ENCODE assay signal across 7 mouse cellular contexts in genomic region chr2:73491442-73492241, GRCm38 (mm10). TPM values are rescaled to one million over a fixed set of nuclear protein-coding genes. Genes with fewer than 3 reads are reported as not detected.
A peak's percentile ranks its signal among the peaks of the same experiment; 100 is the strongest.
DNase-seq lines count a peak whose midpoint lies in the region; ATAC-seq and TF ChIP-seq lines count a peak whose summit lies in the region.

No protein-coding gene starts in this region.

- no peaks in the 10 kb centered on the region for H3K36me3 ChIP-seq in testis, adult 2 months (ENCODE audit: control insufficient read depth, insufficient read depth, low read length)

- TF ChIP-seq CTCF in testis, adult 2 months (IDR thresholded peaks at IDR 0.05; ENCODE audit: control insufficient read depth, insufficient read depth, insufficient replicate concordance, low read depth, low read length) = peak; percentile 39; the same call in 1 of the 2 replicates

- H3K27ac ChIP-seq in testis, adult 2 months (ENCODE audit: control insufficient read depth, insufficient read depth, low read depth, low read length) = no peak overlapping the region

- peak; percentile 75 for ATAC-seq in granulocyte monocyte progenitor cell, adult 5-6 weeks (replicated peaks; ENCODE audit: poor library complexity, severe bottlenecking)
- peak; percentile 74 for ATAC-seq in megakaryocyte-erythroid progenitor cell, adult 5-6 weeks (replicated peaks; ENCODE audit: low FRiP score, low TSS enrichment, poor library complexity, severe bottlenecking)

- no peak for TF ChIP-seq POLR2A in testis, adult 2 months (IDR thresholded peaks at IDR 0.05; ENCODE audit: control insufficient read depth, low read depth, low read length)

- H3K27me3 ChIP-seq in testis, adult 2 months (ENCODE audit: control insufficient read depth, insufficient read depth, low read length) = no peaks in the 10 kb centered on the region

- DNase-seq in testis, postnatal 14 days (ENCODE audit: low spot score) = no peak
- DNase-seq in adrenal gland, postnatal 25 days = peak; percentile 72
- DNase-seq in layer of hippocampus, postnatal 10 days (ENCODE audit: low spot score in 2 of 2) = peak; percentile 56 to 64
- DNase-seq in frontal cortex, postnatal 10 days (ENCODE audit: low spot score in 2 of 2) = no peak

- H3K4me3 ChIP-seq in testis, adult 2 months (ENCODE audit: control insufficient read depth, low read depth, low read length) = no peak overlapping the region

- H3K4me1 ChIP-seq in testis, adult 2 months (ENCODE audit: control insufficient read depth, insufficient read depth, low read length) = no peaks in the 10 kb centered on the region

RNA-seq across cellular contexts. Expression of gene Wipf1, which starts 37.9 kb away (rescaled TPM):
- 0.40 and 0.51 TPM in 2 replicates for polyA plus RNA-seq in testis, adult 2 months (2012; rRNA removed)
- 14.9 and 17.0 TPM in 2 replicates for total RNA-seq in adrenal gland, postnatal 25 days (2021)
- total RNA-seq in granulocyte monocyte progenitor cell, adult 5-6 weeks (2014; fragmentation: Nextera tagmentation) = 34.1 and 36.1 TPM in 2 replicates
- total RNA-seq in granulocyte monocyte progenitor cell, adult 5-6 weeks (2017) = 12.2 and 17.3 TPM in 2 replicates
- 10 to 100 TPM in 1 of 2 experiments, 1 to 10 TPM in 1; 9.7 to 10.8 TPM for total RNA-seq in layer of hippocampus, postnatal 10 days (2021)
- 7.7 and 14.0 TPM in 2 replicates for total RNA-seq in megakaryocyte-erythroid progenitor cell, adult 5-6 weeks (2014; fragmentation: Nextera tagmentation)
- 3.9 and 9.6 TPM in 2 replicates for total RNA-seq in megakaryocyte-erythroid progenitor cell, adult 5-6 weeks (2017)

Comparison
In these comparisons a context has a peak if more than half of its experiments do, and no peak if none do; other contexts are left out.
1. DNase-seq: peak in adrenal gland, postnatal 25 days (single experiment) and layer of hippocampus, postnatal 10 days (2 of 2); none in testis, postnatal 14 days (single experiment) and frontal cortex, postnatal 10 days (0 of 2).